Mouse (Mus musculus) C2C12 (cell line): ENCODE data around the gene Rbm47.

Experiments used
- CEBPB ChIP-seq: IDR thresholded peaks from one replicate; pipeline ENCODE4 v1.6.1; 2011; ENCODE audit warnings: low read depth, mild to moderate bottlenecking, control low read depth, moderate library complexity
- CTCF ChIP-seq: IDR thresholded peaks from one replicate; pipeline ENCODE4 v1.5.1; 2011; ENCODE audit not compliant: control insufficient read depth, insufficient read depth, insufficient read length
- MYOG ChIP-seq: IDR thresholded peaks from one replicate; pipeline ENCODE4 v1.6.1; 2011; ENCODE audit not compliant: control insufficient read depth, insufficient read length; ENCODE audit errors: extremely low read depth
- USF1 ChIP-seq: IDR thresholded peaks from one replicate; pipeline ENCODE4 v1.6.1; 2011; ENCODE audit warnings: low read depth, mild to moderate bottlenecking, control low read depth, moderate library complexity

- no peak for TF ChIP-seq CTCF
- no peak for TF ChIP-seq USF1
- TF ChIP-seq CEBPB = no peak
- TF ChIP-seq MYOG = no peak
Observed at GRCm38 (mm10) chr5:66062930-66063220, 110.0 kb downstream of the Rbm47 start.
